Mouse (Mus musculus) ovary, postnatal 10 days (tissue): Measurements from ENCODE around the gene 1700013G24Rik.

ENCODE experiments used
- DNase-seq: peaks from one replicate; pipeline ENCODE4 v3.0.0; 2022; ENCODE audit warnings: low spot score

1700013G24Rik gene

GRCm38 (mm10) chr4:137457292-137457691 lies 4.2 kb downstream of the 1700013G24Rik start:
- DNase-seq = no peak

- DNase-seq = no peak
Measured at GRCm38 (mm10) chr4:137458310-137458709, 5.2 kb downstream of the 1700013G24Rik start.

- no peak for DNase-seq
Measured at GRCm38 (mm10) chr4:137458861-137459260, 5.8 kb downstream of the 1700013G24Rik start.

GRCm38 (mm10) chr4:137460676-137461075 lies 7.6 kb downstream of the 1700013G24Rik start:
- no peak for DNase-seq

GRCm38 (mm10) chr4:137461217-137461616 lies 8.1 kb downstream of the 1700013G24Rik start:
- no peak for DNase-seq

- DNase-seq = no peak
Measured at GRCm38 (mm10) chr4:137461981-137462690, 9.1 kb downstream of the 1700013G24Rik start.

GRCm38 (mm10) chr4:137465125-137465787 lies 12.2 kb downstream of the 1700013G24Rik start:
- DNase-seq = no peak

GRCm38 (mm10) chr4:137466991-137467390 lies 13.9 kb downstream of the 1700013G24Rik start:
- no peak for DNase-seq

- no peak for DNase-seq
Measured at GRCm38 (mm10) chr4:137467525-137467924, 14.4 kb downstream of the 1700013G24Rik start.

GRCm38 (mm10) chr4:137468260-137469080 lies 15.4 kb downstream of the 1700013G24Rik start, which contains the start of gene Hspg2:
Gene Hspg2 (plus strand): TSS chr4:137468769.
- peak; percentile 96 for DNase-seq

GRCm38 (mm10) chr4:137469081-137469844 lies 16.2 kb downstream of the 1700013G24Rik start:
- no peak for DNase-seq

- DNase-seq = no peak
Measured at GRCm38 (mm10) chr4:137469845-137470692, 17.0 kb downstream of the 1700013G24Rik start.

- no peak for DNase-seq
Measured at GRCm38 (mm10) chr4:137470701-137471317, 17.7 kb downstream of the 1700013G24Rik start.

GRCm38 (mm10) chr4:137471326-137471725 lies 18.2 kb downstream of the 1700013G24Rik start:
- no peak for DNase-seq

GRCm38 (mm10) chr4:137473240-137473639 lies 20.2 kb downstream of the 1700013G24Rik start:
- no peak for DNase-seq

- DNase-seq = no peak
Measured at GRCm38 (mm10) chr4:137473701-137474388, 20.8 kb downstream of the 1700013G24Rik start.

- no peak for DNase-seq
Measured at GRCm38 (mm10) chr4:137474694-137475093, 21.6 kb downstream of the 1700013G24Rik start.

- no peak for DNase-seq
Measured at GRCm38 (mm10) chr4:137475271-137476050, 22.4 kb downstream of the 1700013G24Rik start.
